Mouse (Mus musculus): ENCODE data around the gene Bcl2l1. TPM values are rescaled to one million over a fixed set of nuclear protein-coding genes. Genes with fewer than 3 reads are reported as not detected.

The Bcl2l1 gene
- total RNA-seq (2021), result 10 to 100 TPM; 19.6 to 21.4 TPM
- long read RNA-seq, experiment 1, transcript Bcl2l1-202 (3 exons, 2,568 nt), result minor isoform, 11 of 37 reads
- long read RNA-seq, experiment 1, transcript Bcl2l1-201 (3 exons, 2,417 nt), result major isoform, 12 of 37 reads
- long read RNA-seq, experiment 1, partial matches to known transcripts, result 7 of 37 reads
- long read RNA-seq, experiment 1, other reads (novel, unspliced or antisense), result 7 of 37 reads
- long read RNA-seq, experiment 2, transcript Bcl2l1-201 (3 exons, 2,417 nt), result minor isoform, 11 of 34 reads
- long read RNA-seq, experiment 2, transcript Bcl2l1-202 (3 exons, 2,568 nt), result major isoform, 14 of 34 reads
- long read RNA-seq, experiment 2, partial matches to known transcripts, result 3 of 34 reads
- long read RNA-seq, experiment 2, other reads (novel, unspliced or antisense), result 6 of 34 reads

- DNase-seq, result peak; percentile 97
Observed at GRCm38 (mm10) chr2:152831019-152831878, at the start of gene Bcl2l1. Gene Bcl2l1 (minus strand): TSS chr2:152831728.

- DNase-seq, result no peak
Observed at GRCm38 (mm10) chr2:152880898-152881297, 49.4 kb upstream of the Bcl2l1 start.

- no peak for DNase-seq
Observed at GRCm38 (mm10) chr2:152878239-152878638, 46.7 kb upstream of the Bcl2l1 start.

- DNase-seq, result no peak
Observed at GRCm38 (mm10) chr2:152863346-152863745, 31.8 kb upstream of the Bcl2l1 start.

- DNase-seq, result no peak
Observed at GRCm38 (mm10) chr2:152862638-152863037, 31.1 kb upstream of the Bcl2l1 start.

GRCm38 (mm10) chr2:152861891-152862290 lies 30.4 kb upstream of the Bcl2l1 start:
- peak; percentile 8 for DNase-seq

- DNase-seq, result no peak
Observed at GRCm38 (mm10) chr2:152859501-152859900, 28.0 kb upstream of the Bcl2l1 start.

GRCm38 (mm10) chr2:152848466-152848865 lies 16.9 kb upstream of the Bcl2l1 start:
- no peak for DNase-seq

- DNase-seq, result peak; percentile 93
Observed at GRCm38 (mm10) chr2:152847815-152848302, 16.3 kb upstream of the Bcl2l1 start, which contains the start of gene Tpx2. Gene Tpx2 (plus strand): TSS chr2:152847964.

- DNase-seq, result no peak
Observed at GRCm38 (mm10) chr2:152847057-152847814, 15.7 kb upstream of the Bcl2l1 start.

- DNase-seq, result no peak
Observed at GRCm38 (mm10) chr2:152842741-152843140, 11.2 kb upstream of the Bcl2l1 start.

GRCm38 (mm10) chr2:152839256-152839655 lies 7.7 kb upstream of the Bcl2l1 start:
- DNase-seq, result peak; percentile 26

GRCm38 (mm10) chr2:152830021-152830921 lies 1.3 kb downstream of the Bcl2l1 start:
- peak; percentile 91 for DNase-seq

GRCm38 (mm10) chr2:152829367-152829881 lies 2.1 kb downstream of the Bcl2l1 start:
- DNase-seq, result peak; percentile 20

GRCm38 (mm10) chr2:152828532-152828931 lies 3.0 kb downstream of the Bcl2l1 start:
- DNase-seq, result no peak

- no peak for DNase-seq
Observed at GRCm38 (mm10) chr2:152828011-152828370, 3.5 kb downstream of the Bcl2l1 start.

- no peak for DNase-seq
Observed at GRCm38 (mm10) chr2:152827321-152828010, 4.1 kb downstream of the Bcl2l1 start.

- no peak for DNase-seq
Observed at GRCm38 (mm10) chr2:152826481-152826880, 5.0 kb downstream of the Bcl2l1 start.

GRCm38 (mm10) chr2:152825713-152826112 lies 5.8 kb downstream of the Bcl2l1 start:
- no peak for DNase-seq

- no peak for DNase-seq
Observed at GRCm38 (mm10) chr2:152825168-152825697, 6.3 kb downstream of the Bcl2l1 start.

All from gastrocnemius, postnatal 10 days (tissue).